Comparison of ENCODE assay signal across 21 mouse cellular contexts in genomic region chr15:79251168-79251567, GRCm38 (mm10). TPM values are rescaled to one million over a fixed set of nuclear protein-coding genes. Genes with fewer than 3 reads are reported as not detected.
DNase-seq lines count a peak whose midpoint lies in the region; ATAC-seq and TF ChIP-seq lines count a peak whose summit lies in the region.
"Had no signal": no experiment of that assay in that cellular context is flagged by ENCODE, and none has a peak within 500 bp of the region (broad histone marks: within the 10 kb centered on the region; RNA-seq: fewer than 3 reads in every experiment).

No protein-coding gene starts in this region.

- WGBS in heart, embryonic 12.5 days, result 56% methylated on average over 7 of the region's 7 CpGs
- WGBS in heart, adult 2 months, result 69% methylated on average over 7 of the region's 7 CpGs
- WGBS in midbrain, embryonic 13.5 days, result 59% methylated on average over 7 of the region's 7 CpGs
- 57% methylated on average over 7 of the region's 7 CpGs for WGBS in midbrain, embryonic 15.5 days
- 55% methylated on average over 7 of the region's 7 CpGs for WGBS in embryonic facial prominence, embryonic 10.5 days
- WGBS in intestine, postnatal 0 days, result 65% methylated on average over 7 of the region's 7 CpGs

- H3K4me1 ChIP-seq in heart, embryonic 12.5 days (replicated peaks), result peaks cover 15% of the 10 kb centered on the region
- no peaks in the 10 kb centered on the region for H3K4me1 ChIP-seq in heart, adult 2 months (ENCODE audit: control insufficient read depth, insufficient read depth, low read length)
- H3K4me1 ChIP-seq in midbrain, embryonic 13.5 days (replicated peaks), result peaks cover 12% of the 10 kb centered on the region
- peaks cover 12% of the 10 kb centered on the region for H3K4me1 ChIP-seq in midbrain, embryonic 15.5 days
- peaks cover 39% of the 10 kb centered on the region for H3K4me1 ChIP-seq in embryonic facial prominence, embryonic 10.5 days
- 0 out of 2 replicates have a peak, but pooled peaks cover 5% of the 10 kb centered on the region for H3K4me1 ChIP-seq in intestine, postnatal 0 days (replicated peaks; ENCODE audit: control insufficient read depth, insufficient read depth, low read length)

- peaks cover 24% of the 10 kb centered on the region for H3K36me3 ChIP-seq in heart, embryonic 12.5 days
- no peaks in the 10 kb centered on the region for H3K36me3 ChIP-seq in heart, adult 2 months (ENCODE audit: control insufficient read depth, insufficient read depth, low read length)
- peaks cover 35% of the 10 kb centered on the region for H3K36me3 ChIP-seq in midbrain, embryonic 13.5 days
- peaks cover 15% of the 10 kb centered on the region; the same call in 1 of the 2 replicates for H3K36me3 ChIP-seq in midbrain, embryonic 15.5 days (replicated peaks)
- peaks cover 34% of the 10 kb centered on the region for H3K36me3 ChIP-seq in embryonic facial prominence, embryonic 10.5 days (replicated peaks)
- peaks cover 28% of the 10 kb centered on the region for H3K36me3 ChIP-seq in intestine, postnatal 0 days (ENCODE audit: control insufficient read depth, insufficient read depth)

- H3K79me2 ChIP-seq in heart, adult 2 months (replicated peaks; ENCODE audit: control insufficient read depth, insufficient read depth, low read length), result no peaks in the 10 kb centered on the region

- no peak for DNase-seq in heart, adult 2 months
- no peak for DNase-seq in embryonic facial prominence, embryonic 10.5 days (ENCODE audit: low spot score)
- no peak for DNase-seq in adrenal gland, adult (ENCODE audit: inconsistent age in 2 of 2, low spot score in 1 of 2)
- no peak for DNase-seq in adrenal gland, postnatal 14 days
- DNase-seq: adrenal gland, postnatal 10 days; cerebellum, adult 11 months; gastrocnemius, postnatal 10 days; heart, adult 11 months; kidney, adult 11 months; thymus, postnatal 36 days had no signal

- no peak for TF ChIP-seq EP300 in heart, adult 2 months (IDR thresholded peaks at IDR 0.05; ENCODE audit: insufficient read depth, low read depth, low read length)

- H3K4me3 ChIP-seq in heart, embryonic 12.5 days, result no peak overlapping the region
- no peak overlapping the region for H3K4me3 ChIP-seq in heart, adult 2 months
- no peak overlapping the region for H3K4me3 ChIP-seq in midbrain, embryonic 13.5 days (replicated peaks)
- no peak overlapping the region for H3K4me3 ChIP-seq in midbrain, embryonic 15.5 days
- peak overlapping the region; percentile 57; the same call in 1 of the 2 replicates for H3K4me3 ChIP-seq in embryonic facial prominence, embryonic 10.5 days
- no peak overlapping the region for H3K4me3 ChIP-seq in intestine, postnatal 0 days (ENCODE audit: low read depth, low read length)

- TF ChIP-seq POLR2A in heart, adult 2 months (IDR thresholded peaks at IDR 0.05; ENCODE audit: insufficient read depth, low read depth, low read length), result no peak

- no peak overlapping the region for H3K27ac ChIP-seq in heart, embryonic 12.5 days (ENCODE audit: poor library complexity, severe bottlenecking)
- H3K27ac ChIP-seq in heart, adult 2 months, result no peak overlapping the region
- H3K27ac ChIP-seq in midbrain, embryonic 13.5 days, result no peak overlapping the region
- H3K27ac ChIP-seq in midbrain, embryonic 15.5 days, result no peak overlapping the region
- no peak overlapping the region for H3K27ac ChIP-seq in embryonic facial prominence, embryonic 10.5 days (replicated peaks)
- H3K27ac ChIP-seq in intestine, postnatal 0 days (ENCODE audit: low read depth, low read length), result no peak overlapping the region
- H3K27ac ChIP-seq: heart, embryonic 15.5 days; liver, embryonic 12.5 days; lung, embryonic 15.5 days; macrophage; neural tube, embryonic 13.5 days had no signal

- ATAC-seq in heart, embryonic 12.5 days (ENCODE audit: insufficient number of reproducible peaks, low FRiP score), result no peak
- ATAC-seq in midbrain, embryonic 13.5 days, result no peak
- no peak for ATAC-seq in midbrain, embryonic 15.5 days (replicated peaks)
- ATAC-seq in intestine, postnatal 0 days, result 0 out of 2 replicates have a peak, but pooled peaks have one; percentile 1
- ATAC-seq: liver, embryonic 12.5 days had no signal

- intact Hi-C loops in heart, adult 2 months (cut with DNase I), result no loop called here

- no peak for TF ChIP-seq CTCF in heart, adult 2 months (IDR thresholded peaks at IDR 0.05)
- no peak for TF ChIP-seq CTCF in intestine, postnatal 0 days (IDR thresholded peaks at IDR 0.05; ENCODE audit: low read depth)

- peaks cover 49% of the 10 kb centered on the region for H3K27me3 ChIP-seq in heart, embryonic 12.5 days (replicated peaks)
- H3K27me3 ChIP-seq in heart, adult 2 months (ENCODE audit: control insufficient read depth, insufficient read depth, low read length), result no peaks in the 10 kb centered on the region
- peaks cover 51% of the 10 kb centered on the region for H3K27me3 ChIP-seq in midbrain, embryonic 13.5 days
- H3K27me3 ChIP-seq in midbrain, embryonic 15.5 days (replicated peaks), result peaks cover 34% of the 10 kb centered on the region
- peaks cover 69% of the 10 kb centered on the region for H3K27me3 ChIP-seq in embryonic facial prominence, embryonic 10.5 days (replicated peaks; ENCODE audit: low read depth, poor library complexity, severe bottlenecking)
- H3K27me3 ChIP-seq in intestine, postnatal 0 days (replicated peaks; ENCODE audit: control insufficient read depth, insufficient read depth, low read length), result peaks cover 10% of the 10 kb centered on the region

- no peak overlapping the region for H3K9ac ChIP-seq in heart, embryonic 12.5 days
- no peak overlapping the region for H3K9ac ChIP-seq in heart, adult 2 months (ENCODE audit: low read depth, low read length)
- no peak overlapping the region for H3K9ac ChIP-seq in midbrain, embryonic 13.5 days (replicated peaks)
- no peak overlapping the region for H3K9ac ChIP-seq in midbrain, embryonic 15.5 days
- H3K9ac ChIP-seq in intestine, postnatal 0 days (ENCODE audit: low read depth, low read length), result no peak overlapping the region

- no peaks in the 10 kb centered on the region for H3K9me3 ChIP-seq in heart, embryonic 12.5 days (replicated peaks)
- no peaks in the 10 kb centered on the region for H3K9me3 ChIP-seq in midbrain, embryonic 13.5 days
- no peaks in the 10 kb centered on the region for H3K9me3 ChIP-seq in midbrain, embryonic 15.5 days
- no peaks in the 10 kb centered on the region for H3K9me3 ChIP-seq in embryonic facial prominence, embryonic 10.5 days
- H3K9me3 ChIP-seq in intestine, postnatal 0 days (ENCODE audit: control insufficient read depth), result no peaks in the 10 kb centered on the region
- H3K9me3 ChIP-seq: heart, embryonic 15.5 days; liver, embryonic 12.5 days; lung, embryonic 15.5 days; neural tube, embryonic 13.5 days had no signal

- 0 out of 2 replicates have a peak overlapping the region, but pooled peaks have one; percentile 83 for H3K4me2 ChIP-seq in heart, embryonic 12.5 days
- H3K4me2 ChIP-seq in midbrain, embryonic 13.5 days (replicated peaks), result peak overlapping the region; percentile 67; the same call in 1 of the 2 replicates
- no peak overlapping the region for H3K4me2 ChIP-seq in midbrain, embryonic 15.5 days
- no peak overlapping the region for H3K4me2 ChIP-seq in intestine, postnatal 0 days (replicated peaks; ENCODE audit: low read depth)

RNA-seq across cellular contexts. Expression of gene Slc16a8, which starts 3.4 kb away (rescaled TPM):
- 0.36 and 0.65 TPM in 2 replicates for polyA plus RNA-seq in heart, embryonic 12.5 days (2016; fragmentation: Nextera tagmentation; extraction: Ambion mirVana)
- under 1 TPM; 0.16 to 0.39 TPM for total RNA-seq in heart, adult 2 months (2021)
- 0.12 and 0.57 TPM in 2 replicates for polyA plus RNA-seq in heart, adult 2 months (2012; rRNA removed)
- 0.22 and 0.23 TPM in 2 replicates for polyA plus RNA-seq in midbrain, embryonic 13.5 days (2015; fragmentation: Nextera tagmentation; extraction: Ambion mirVana)
- 0.47 and 0.54 TPM in 2 replicates for polyA plus RNA-seq in midbrain, embryonic 15.5 days (2015; fragmentation: Nextera tagmentation; extraction: Ambion mirVana)
- 0.16 and 0.34 TPM in 2 replicates for polyA plus RNA-seq in embryonic facial prominence, embryonic 10.5 days (2016; fragmentation: Nextera tagmentation; extraction: Ambion mirVana)
- polyA plus RNA-seq in intestine, postnatal 0 days (2015; fragmentation: Nextera tagmentation; extraction: Ambion mirVana), result 0.12 TPM in 1 of 2 replicates, not detected in the other
- total RNA-seq in adrenal gland, postnatal 14 days (2021), result not detected in 2 replicates
- total RNA-seq: hematopoietic stem cell, adult 5-6 weeks had no signal
- polyA plus RNA-seq: frontal cortex, adult 2 months; liver, embryonic 12.5 days; macrophage had no signal

RNA-seq across cellular contexts. Expression of gene Gm49486, which starts 22.0 kb away (rescaled TPM):
- 0.49 and 1.0 TPM in 2 replicates for polyA plus RNA-seq in heart, embryonic 12.5 days (2016; fragmentation: Nextera tagmentation; extraction: Ambion mirVana)
- total RNA-seq in heart, adult 2 months (2021), result 1 to 10 TPM in 1 of 2 experiments, under 1 TPM in 1; 0.61 to 1.4 TPM
- 0.39 and 0.59 TPM in 2 replicates for polyA plus RNA-seq in heart, adult 2 months (2012; rRNA removed)
- polyA plus RNA-seq in midbrain, embryonic 13.5 days (2015; fragmentation: Nextera tagmentation; extraction: Ambion mirVana), result 0.88 and 1.0 TPM in 2 replicates
- polyA plus RNA-seq in midbrain, embryonic 15.5 days (2015; fragmentation: Nextera tagmentation; extraction: Ambion mirVana), result 0.78 and 1.6 TPM in 2 replicates
- polyA plus RNA-seq in embryonic facial prominence, embryonic 10.5 days (2016; fragmentation: Nextera tagmentation; extraction: Ambion mirVana), result 0.29 and 0.35 TPM in 2 replicates
- 0.14 and 0.30 TPM in 2 replicates for polyA plus RNA-seq in intestine, postnatal 0 days (2015; fragmentation: Nextera tagmentation; extraction: Ambion mirVana)
- total RNA-seq in adrenal gland, postnatal 14 days (2021), result 0.22 TPM in 1 of 2 replicates, not detected in the other
- total RNA-seq: hematopoietic stem cell, adult 5-6 weeks had no signal
- polyA plus RNA-seq: macrophage had no signal

RNA-seq across cellular contexts. Expression of gene Pick1, which starts 22.2 kb away (rescaled TPM):
- 33.8 and 37.6 TPM in 2 replicates for polyA plus RNA-seq in heart, embryonic 12.5 days (2016; fragmentation: Nextera tagmentation; extraction: Ambion mirVana)
- total RNA-seq in heart, adult 2 months (2021), result 10 to 100 TPM; 21.3 to 24.0 TPM
- 27.7 and 35.5 TPM in 2 replicates for polyA plus RNA-seq in heart, adult 2 months (2012; rRNA removed)
- polyA plus RNA-seq in midbrain, embryonic 13.5 days (2015; fragmentation: Nextera tagmentation; extraction: Ambion mirVana), result 82.2 and 86.8 TPM in 2 replicates
- polyA plus RNA-seq in midbrain, embryonic 15.5 days (2015; fragmentation: Nextera tagmentation; extraction: Ambion mirVana), result 105 and 108 TPM in 2 replicates
- 45.6 and 50.1 TPM in 2 replicates for polyA plus RNA-seq in embryonic facial prominence, embryonic 10.5 days (2016; fragmentation: Nextera tagmentation; extraction: Ambion mirVana)
- polyA plus RNA-seq in intestine, postnatal 0 days (2015; fragmentation: Nextera tagmentation; extraction: Ambion mirVana), result 21.9 and 24.6 TPM in 2 replicates
- total RNA-seq in adrenal gland, postnatal 14 days (2021), result 18.6 and 22.9 TPM in 2 replicates

RNA-seq across cellular contexts. Expression of gene Baiap2l2, which starts 34.2 kb away (rescaled TPM):
- polyA plus RNA-seq in heart, embryonic 12.5 days (2016; fragmentation: Nextera tagmentation; extraction: Ambion mirVana), result 9.3 and 11.9 TPM in 2 replicates
- total RNA-seq in heart, adult 2 months (2021), result under 1 TPM; 0.78 to 0.84 TPM
- 0.70 and 2.9 TPM in 2 replicates for polyA plus RNA-seq in heart, adult 2 months (2012; rRNA removed)
- 0.72 and 1.4 TPM in 2 replicates for polyA plus RNA-seq in midbrain, embryonic 13.5 days (2015; fragmentation: Nextera tagmentation; extraction: Ambion mirVana)
- 2.6 and 3.1 TPM in 2 replicates for polyA plus RNA-seq in midbrain, embryonic 15.5 days (2015; fragmentation: Nextera tagmentation; extraction: Ambion mirVana)
- polyA plus RNA-seq in embryonic facial prominence, embryonic 10.5 days (2016; fragmentation: Nextera tagmentation; extraction: Ambion mirVana), result 2.5 and 6.0 TPM in 2 replicates
- polyA plus RNA-seq in intestine, postnatal 0 days (2015; fragmentation: Nextera tagmentation; extraction: Ambion mirVana), result 19.3 and 21.3 TPM in 2 replicates
- 0.30 TPM in 1 of 2 replicates, not detected in the other for total RNA-seq in adrenal gland, postnatal 14 days (2021)
- polyA plus RNA-seq: macrophage had no signal

Comparison
In these comparisons a context has a peak if more than half of its experiments do, and no peak if none do; other contexts are left out.
1. H3K4me2 ChIP-seq: peak in heart, embryonic 12.5 days (single experiment) and midbrain, embryonic 13.5 days (single experiment); none in midbrain, embryonic 15.5 days (single experiment) and intestine, postnatal 0 days (single experiment).